Mouse (Mus musculus): ENCODE data around the gene Epn1. TPM values are rescaled to one million over a fixed set of nuclear protein-coding genes. Genes with fewer than 3 reads are reported as not detected.

Gene Epn1
- 45.0 and 49.3 TPM in 2 replicates for polyA plus RNA-seq (2015; fragmentation: Nextera tagmentation; extraction: Ambion mirVana)

GRCm38 (mm10) chr7:5080010-5080751, at the start of gene Epn1:
Epn1 (plus strand) TSS chr7:5080235.

GRCm38 (mm10) chr7:5033818-5034217, 46.2 kb upstream of the Epn1 start, which contains the start of gene 4632433K11Rik:
4632433K11Rik (plus strand) TSS chr7:5034118.

GRCm38 (mm10) chr7:5038109-5038732, 41.8 kb upstream of the Epn1 start, which contains the start of gene Zfp784:
Zfp784 (minus strand) TSS chr7:5038446.

GRCm38 (mm10) chr7:5051193-5052192, 28.5 kb upstream of the Epn1 start, which contains the start of gene Zfp580:
Zfp580 (plus strand) TSS chr7:5051538.

GRCm38 (mm10) chr7:5061774-5062359, 18.2 kb upstream of the Epn1 start, which contains the start of gene U2af2:
U2af2 (plus strand) TSS chr7:5062143.

GRCm38 (mm10) chr7:5116850-5117249, 36.8 kb downstream of the Epn1 start, which contains the start of gene Rfpl4:
Rfpl4 (minus strand) TSS chr7:5116950.

GRCm38 (mm10) chr7:5125549-5126406, 45.7 kb downstream of the Epn1 start, which contains the start of gene Rasl2-9:
Rasl2-9 (minus strand) TSS chr7:5125950.

Small RNA genes within 50 kb of the gene (microRNA-seq; reads per million reads assigned to microRNA genes)
- gene Gm26217 (ENCODE audit: borderline replicate concordance, insufficient number of aligned reads): not detected

Other genes with a start within 250 kb of the Epn1 start
- 0.61 and 1.1 TPM in 2 replicates for gene Shisa7, start 235.5 kb upstream of the Epn1 start, polyA plus RNA-seq (2015; fragmentation: Nextera tagmentation; extraction: Ambion mirVana)
- gene Isoc2b, start 210.0 kb upstream of the Epn1 start, polyA plus RNA-seq (2015; fragmentation: Nextera tagmentation; extraction: Ambion mirVana): 38.4 and 57.5 TPM in 2 replicates
- 0.95 and 1.2 TPM in 2 replicates for gene Isoc2a, start 203.1 kb upstream of the Epn1 start, polyA plus RNA-seq (2015; fragmentation: Nextera tagmentation; extraction: Ambion mirVana)
- 0.09 and 0.10 TPM in 2 replicates for gene Gm36210, start 173.7 kb upstream of the Epn1 start, polyA plus RNA-seq (2015; fragmentation: Nextera tagmentation; extraction: Ambion mirVana)
- 3.5 and 4.1 TPM in 2 replicates for gene Zfp628, start 165.0 kb upstream of the Epn1 start, polyA plus RNA-seq (2015; fragmentation: Nextera tagmentation; extraction: Ambion mirVana)
- 6.9 and 7.6 TPM in 2 replicates for gene Nat14, start 158.2 kb upstream of the Epn1 start, polyA plus RNA-seq (2015; fragmentation: Nextera tagmentation; extraction: Ambion mirVana)
- 3.6 and 3.7 TPM in 2 replicates for gene Ssc5d, start 154.4 kb upstream of the Epn1 start, polyA plus RNA-seq (2015; fragmentation: Nextera tagmentation; extraction: Ambion mirVana)
- 0.19 TPM in 1 of 2 replicates, not detected in the other for gene Sbk2, start 115.8 kb upstream of the Epn1 start, polyA plus RNA-seq (2015; fragmentation: Nextera tagmentation; extraction: Ambion mirVana)
- gene Sbk3, start 109.1 kb upstream of the Epn1 start, polyA plus RNA-seq (2015; fragmentation: Nextera tagmentation; extraction: Ambion mirVana): 0.18 TPM in 1 of 2 replicates, not detected in the other
- gene Zfp579, start 84.1 kb upstream of the Epn1 start, polyA plus RNA-seq (2015; fragmentation: Nextera tagmentation; extraction: Ambion mirVana): 20.7 and 21.3 TPM in 2 replicates
- 8.4 and 12.0 TPM in 2 replicates for gene Zfp524, start 65.8 kb upstream of the Epn1 start, polyA plus RNA-seq (2015; fragmentation: Nextera tagmentation; extraction: Ambion mirVana)
- 17.2 and 20.9 TPM in 2 replicates for gene Fiz1, start 65.5 kb upstream of the Epn1 start, polyA plus RNA-seq (2015; fragmentation: Nextera tagmentation; extraction: Ambion mirVana)
- 2.2 and 3.8 TPM in 2 replicates for gene Gm44973, start 64.7 kb upstream of the Epn1 start, polyA plus RNA-seq (2015; fragmentation: Nextera tagmentation; extraction: Ambion mirVana)
- 4.2 and 4.6 TPM in 2 replicates for gene Zfp865, start 59.9 kb upstream of the Epn1 start, polyA plus RNA-seq (2015; fragmentation: Nextera tagmentation; extraction: Ambion mirVana)
- gene Ccdc106, start 59.7 kb upstream of the Epn1 start, polyA plus RNA-seq (2015; fragmentation: Nextera tagmentation; extraction: Ambion mirVana): 6.2 and 11.3 TPM in 2 replicates
- not detected in 2 replicates for gene 4632433K11Rik, start 46.1 kb upstream of the Epn1 start, polyA plus RNA-seq (2015; fragmentation: Nextera tagmentation; extraction: Ambion mirVana)
- gene Zfp784, start 41.8 kb upstream of the Epn1 start, polyA plus RNA-seq (2015; fragmentation: Nextera tagmentation; extraction: Ambion mirVana): 3.7 and 4.9 TPM in 2 replicates
- gene Zfp580, start 28.7 kb upstream of the Epn1 start, polyA plus RNA-seq (2015; fragmentation: Nextera tagmentation; extraction: Ambion mirVana): 27.7 and 36.3 TPM in 2 replicates
- gene U2af2, start 18.1 kb upstream of the Epn1 start, polyA plus RNA-seq (2015; fragmentation: Nextera tagmentation; extraction: Ambion mirVana): 37.7 and 54.7 TPM in 2 replicates
- not detected in 2 replicates for gene Rfpl4, start 36.7 kb downstream of the Epn1 start, polyA plus RNA-seq (2015; fragmentation: Nextera tagmentation; extraction: Ambion mirVana)
- 1.4 and 1.7 TPM in 2 replicates for gene Rasl2-9, start 45.7 kb downstream of the Epn1 start, polyA plus RNA-seq (2015; fragmentation: Nextera tagmentation; extraction: Ambion mirVana)
- not detected in 2 replicates for gene Vmn1r55, start 69.4 kb downstream of the Epn1 start, polyA plus RNA-seq (2015; fragmentation: Nextera tagmentation; extraction: Ambion mirVana)
- gene Vmn1r56, start 116.5 kb downstream of the Epn1 start, polyA plus RNA-seq (2015; fragmentation: Nextera tagmentation; extraction: Ambion mirVana): not detected in 2 replicates
- gene Vmn1r57, start 138.3 kb downstream of the Epn1 start, polyA plus RNA-seq (2015; fragmentation: Nextera tagmentation; extraction: Ambion mirVana): not detected in 2 replicates